Mouse (Mus musculus) inflammation-experienced regulatory T-cells (primary cell): ENCODE data around the gene Ppp1r37. TPM values are rescaled to one million over a fixed set of nuclear protein-coding genes. Genes with fewer than 3 reads are reported as not detected.

ENCODE experiments used
- polyA plus RNA-seq, 2 experiments: library from polyadenylated mRNA; unstranded; fragments of 100-300 nt; shearing (Covaris generic); gene quantifications; one replicate each; pipeline ENCODE4 v1.2.1; 2017

Gene Ppp1r37
- 10 to 100 TPM; 15.7 to 15.9 TPM for polyA plus RNA-seq

GRCm38 (mm10) chr7:19562643-19563410, at the start of gene Ppp1r37:
TSS of gene Ppp1r37 (minus strand) at chr7:19563076.

GRCm38 (mm10) chr7:19603849-19604605, 41.2 kb upstream of the Ppp1r37 start, which contains the start of gene Clasrp:
TSS of gene Clasrp (minus strand) at chr7:19604486.

GRCm38 (mm10) chr7:19577141-19577852, 14.4 kb upstream of the Ppp1r37 start, which contains the start of the genes Zfp296 and Gemin7:
TSS of gene Zfp296 (plus strand) at chr7:19577287.
TSS of gene Gemin7 (minus strand) at chr7:19577595.

GRCm38 (mm10) chr7:19517652-19518365, 45.1 kb downstream of the Ppp1r37 start, which contains the start of gene Nkpd1:
TSS of gene Nkpd1 (plus strand) at chr7:19517838.

GRCm38 (mm10) chr7:19508150-19508923, 54.5 kb downstream of the Ppp1r37 start, which contains the start of the genes Bloc1s3 and Trappc6a:
TSS of gene Bloc1s3 (minus strand) at chr7:19508367.
TSS of gene Trappc6a (plus strand) at chr7:19508395.

Other genes with a start within 250 kb of the Ppp1r37 start
- gene Ercc1, start 218.3 kb downstream of the Ppp1r37 start, polyA plus RNA-seq = 10 to 100 TPM; 75.1 to 88.2 TPM
- gene Cd3eap, start 203.6 kb downstream of the Ppp1r37 start, polyA plus RNA-seq = 10 to 100 TPM in 1 of 2 experiments, 1 to 10 TPM in 1; 9.9 to 14.4 TPM
- gene Ppp1r13l, start 203.3 kb downstream of the Ppp1r37 start, polyA plus RNA-seq = 1 to 10 TPM in 1 of 2 experiments, under 1 TPM in 1; 0.48 to 1.3 TPM
- 10 to 100 TPM in 1 of 2 experiments, 1 to 10 TPM in 1; 9.8 to 12.6 TPM for gene Ercc2, start 181.1 kb downstream of the Ppp1r37 start, polyA plus RNA-seq
- gene Klc3, start 159.0 kb downstream of the Ppp1r37 start, polyA plus RNA-seq = 10 to 100 TPM; 12.0 to 18.6 TPM
- 1 to 10 TPM in 1 of 2 experiments, under 1 TPM in 1; 0.45 to 2.1 TPM for gene Ckm, start 158.3 kb downstream of the Ppp1r37 start, polyA plus RNA-seq
- gene Mark4, start 104.3 kb downstream of the Ppp1r37 start, polyA plus RNA-seq = 1 to 10 TPM; 6.1 to 8.5 TPM
- gene Exoc3l2, start 99.7 kb downstream of the Ppp1r37 start, polyA plus RNA-seq = under 1 TPM in 1 of 2 experiments, not detected in 1; 0.09 TPM
- gene Bloc1s3, start 54.7 kb downstream of the Ppp1r37 start, polyA plus RNA-seq = 1 to 10 TPM; 9.1 to 9.8 TPM
- 100 to 1,000 TPM in 1 of 2 experiments, 10 to 100 TPM in 1; 79.0 to 101 TPM for gene Trappc6a, start 54.7 kb downstream of the Ppp1r37 start, polyA plus RNA-seq
- gene Nkpd1, start 45.2 kb downstream of the Ppp1r37 start, polyA plus RNA-seq = under 1 TPM in 1 of 2 experiments, not detected in 1; 0.60 TPM
- gene Zfp296, start 14.2 kb upstream of the Ppp1r37 start, polyA plus RNA-seq = 1 to 10 TPM in 1 of 2 experiments, under 1 TPM in 1; 0.94 to 1.7 TPM
- 100 to 1,000 TPM; 111 to 136 TPM for gene Gemin7, start 14.5 kb upstream of the Ppp1r37 start, polyA plus RNA-seq
- 10 to 100 TPM; 59.6 to 76.8 TPM for gene Clasrp, start 41.4 kb upstream of the Ppp1r37 start, polyA plus RNA-seq
- 100 to 1,000 TPM in 1 of 2 experiments, 10 to 100 TPM in 1; 95.9 to 105 TPM for gene Relb, start 66.4 kb upstream of the Ppp1r37 start, polyA plus RNA-seq
- gene Clptm1, start 102.0 kb upstream of the Ppp1r37 start, polyA plus RNA-seq = 100 to 1,000 TPM; 150 to 152 TPM
- not detected for gene Apoc2, start 114.9 kb upstream of the Ppp1r37 start, polyA plus RNA-seq
- not detected for gene Gm44805, start 118.3 kb upstream of the Ppp1r37 start, polyA plus RNA-seq
- gene Apoc4, start 118.4 kb upstream of the Ppp1r37 start, polyA plus RNA-seq = under 1 TPM in 1 of 2 experiments, not detected in 1; 0.07 TPM
- gene Apoc1, start 129.6 kb upstream of the Ppp1r37 start, polyA plus RNA-seq = 1 to 10 TPM in 1 of 2 experiments, not detected in 1; 1.5 TPM
- gene Apoe, start 136.1 kb upstream of the Ppp1r37 start, polyA plus RNA-seq = 10 to 100 TPM; 10.9 to 46.1 TPM
- gene Tomm40, start 152.4 kb upstream of the Ppp1r37 start, polyA plus RNA-seq = 10 to 100 TPM; 74.3 to 77.1 TPM
- under 1 TPM; 0.10 to 0.84 TPM for gene Nectin2, start 187.4 kb upstream of the Ppp1r37 start, polyA plus RNA-seq
- gene Bcam, start 207.9 kb upstream of the Ppp1r37 start, polyA plus RNA-seq = 10 to 100 TPM in 1 of 2 experiments, 1 to 10 TPM in 1; 2.3 to 15.9 TPM
- gene Cblc, start 233.7 kb upstream of the Ppp1r37 start, polyA plus RNA-seq = 1 to 10 TPM in 1 of 2 experiments, under 1 TPM in 1; 0.25 to 1.3 TPM